In the genomic region with DNA sequence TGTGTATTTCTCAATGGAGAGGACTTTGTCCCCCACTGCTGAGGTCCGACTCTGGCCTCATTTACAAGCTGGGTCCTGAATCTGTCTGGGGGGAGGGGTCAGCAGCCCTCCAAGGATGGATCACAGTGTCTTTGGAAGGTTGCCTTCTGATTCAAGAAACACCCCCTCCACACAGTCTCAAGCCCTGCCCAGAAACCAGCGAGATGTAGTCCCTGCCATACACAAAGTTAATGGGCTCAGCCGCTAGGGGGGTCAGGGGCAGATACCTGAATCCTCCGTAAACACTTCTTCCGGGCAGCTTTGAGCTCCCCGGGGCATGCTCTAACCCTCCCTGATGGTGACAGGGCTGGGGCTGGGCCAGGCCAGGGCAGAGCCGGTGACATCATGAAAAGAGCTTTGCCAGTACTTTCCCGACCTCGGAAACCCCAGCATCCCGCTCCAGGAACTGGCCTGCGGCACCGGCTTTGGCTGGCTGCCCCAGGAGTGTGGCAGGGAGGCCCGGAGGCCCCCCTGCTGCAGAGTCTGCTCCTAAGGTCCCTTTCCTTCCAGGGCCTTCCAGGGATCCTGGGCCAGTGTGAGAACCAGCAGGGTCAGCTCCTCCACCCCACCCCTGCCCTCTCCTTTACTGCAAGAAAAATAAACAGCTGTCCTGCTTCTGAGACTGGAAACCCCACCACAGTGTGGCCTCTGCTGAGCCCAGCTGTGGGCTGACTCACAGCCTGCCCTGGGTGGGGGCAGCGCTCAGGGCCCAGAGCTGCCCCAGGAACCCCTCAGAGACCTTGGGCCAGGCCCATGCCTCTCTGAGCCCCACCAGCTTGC, we compare ENCODE assay signal across 8 mouse cellular contexts. TPM values are rescaled to one million over a fixed set of nuclear protein-coding genes. Genes with fewer than 3 reads are reported as not detected.
A peak's percentile ranks its signal among the peaks of the same experiment; 100 is the strongest.
DNase-seq lines count a peak whose midpoint lies in the region; ATAC-seq and TF ChIP-seq lines count a peak whose summit lies in the region.

No protein-coding gene starts in this region.

- in situ Hi-C loops in Patski (cut with MboI; ENCODE audit: low pct_unique_long_range_greater_than_20kb) = loop anchor here (10.0 kb wide), 1 partner anchor 51 kb away; no protein-coding TSS in a partner anchor

- H3K27me3 ChIP-seq in Patski = no peaks in the 10 kb centered on the region
- H3K27me3 ChIP-seq in forebrain, embryonic 16.5 days (replicated peaks; ENCODE audit: control insufficient read depth, insufficient read depth, low read length) = no peaks in the 10 kb centered on the region

- no peaks in the 10 kb centered on the region for H3K36me3 ChIP-seq in forebrain, embryonic 16.5 days (ENCODE audit: control insufficient read depth, insufficient read depth)

- no peak overlapping the region for H3K27ac ChIP-seq in forebrain, embryonic 16.5 days (ENCODE audit: low read length)

- H3K4me1 ChIP-seq in forebrain, embryonic 16.5 days (replicated peaks; ENCODE audit: control insufficient read depth, insufficient read depth, low read length) = peaks cover 15% of the 10 kb centered on the region

- no peaks in the 10 kb centered on the region for H3K9me3 ChIP-seq in forebrain, embryonic 16.5 days (ENCODE audit: control insufficient read depth, low read length)

- DNase-seq in Patski (ENCODE audit: low read depth, low spot score) = peak; percentile 94
- DNase-seq in cerebellum, adult 11-12 months = peak; percentile 48
- DNase-seq in heart, postnatal 4 days = peak; percentile 80
- DNase-seq in layer of hippocampus, postnatal 10 days (ENCODE audit: low spot score in 2 of 2) = peak; percentile 40 to 55
- DNase-seq in testis, postnatal 10 days (ENCODE audit: low spot score) = peak; percentile 70
- no peak for DNase-seq in T-cell, adult 2 months (ENCODE audit: low spot score)

- POLR2A ChIA-PET in Patski (lab: Charles Lee) = interaction anchor here (0.6 kb wide), 1 partner anchor 59 kb away, joined by 3 read pairs; no protein-coding TSS in a partner anchor

- no peak for TF ChIP-seq CTCF in Patski (IDR thresholded peaks at IDR 0.05)

- WGBS in forebrain, embryonic 16.5 days = 6% methylated on average over 14 of the region's 14 CpGs

- H3K9ac ChIP-seq in forebrain, embryonic 16.5 days (replicated peaks; ENCODE audit: low read depth, low read length) = no peak overlapping the region

- peak overlapping the region; percentile 26; the same call in 1 of the 2 replicates for H3K4me2 ChIP-seq in forebrain, embryonic 16.5 days (ENCODE audit: low read length)

- H3K4me3 ChIP-seq in forebrain, embryonic 16.5 days (replicated peaks; ENCODE audit: low read length) = no peak overlapping the region

- peak; percentile 90 for ATAC-seq in Patski
- ATAC-seq in forebrain, embryonic 16.5 days = peak; percentile 73
- ATAC-seq in megakaryocyte progenitor cell, adult 5-6 weeks (replicated peaks; ENCODE audit: poor library complexity) = 0 out of 2 replicates have a peak, but pooled peaks have one; percentile 14

- CTCF ChIA-PET in Patski (lab: Charles Lee) = interaction anchor here (0.9 to 1.8 kb wide), 6 partner anchors 10 to 57 kb away, joined by 3 to 9 read pairs (median 4); no protein-coding TSS in a partner anchor

RNA-seq across cellular contexts. Expression of a gene that starts 20.4 kb away (rescaled TPM):
- polyA plus RNA-seq in Patski (2021) = not detected
- not detected in 2 replicates for polyA plus RNA-seq in forebrain, embryonic 16.5 days (2015; fragmentation: Nextera tagmentation; extraction: Ambion mirVana)
- total RNA-seq in heart, postnatal 4 days (2021) = not detected
- total RNA-seq in layer of hippocampus, postnatal 10 days (2021) = not detected
- not detected in 2 replicates for total RNA-seq in megakaryocyte progenitor cell, adult 5-6 weeks (2015)
- not detected in 2 replicates for total RNA-seq in megakaryocyte progenitor cell, adult 5-6 weeks (2017)

RNA-seq across cellular contexts. Expression of a gene that starts 58.9 kb away (rescaled TPM):
- polyA plus RNA-seq in Patski (2021) = 133 TPM
- polyA plus RNA-seq in forebrain, embryonic 16.5 days (2015; fragmentation: Nextera tagmentation; extraction: Ambion mirVana) = 110 and 125 TPM in 2 replicates
- under 1 TPM; 0.21 to 0.27 TPM for total RNA-seq in heart, postnatal 4 days (2021)
- 10 to 100 TPM; 47.3 to 47.8 TPM for total RNA-seq in layer of hippocampus, postnatal 10 days (2021)
- total RNA-seq in megakaryocyte progenitor cell, adult 5-6 weeks (2015) = not detected in 2 replicates
- total RNA-seq in megakaryocyte progenitor cell, adult 5-6 weeks (2017) = not detected in 2 replicates

Comparison
In these comparisons a context has a peak if more than half of its experiments do, and no peak if none do; other contexts are left out.
1. ATAC-seq: peak in every context shown above with its lines; median percentile 90 in Patski; 73 in forebrain, embryonic 16.5 days; 14 in megakaryocyte progenitor cell, adult 5-6 weeks.
2. RNA of a gene that starts 58.9 kb away (total RNA-seq): 47.3 to 47.8 TPM in layer of hippocampus, postnatal 10 days; 0.21 to 0.27 TPM in heart, postnatal 4 days and not detected in megakaryocyte progenitor cell, adult 5-6 weeks; every median in the first group is over 10 times any median in the second.